Mouse (Mus musculus) kidney, embryonic 15.5 days (tissue): ENCODE measurements around the gene Palm2. TPM values are rescaled to one million over a fixed set of nuclear protein-coding genes. Genes with fewer than 3 reads are reported as not detected.

Experiments used
- ATAC-seq: fragments of 200-750 bp; cut with Nextera tagmentation; replicated peaks from 2 replicates; pipeline ENCODE4 v1.8.0; 2017; ENCODE audit warnings: moderate TSS enrichment; ENCODE audit not compliant: low FRiP score
- H3K27ac ChIP-seq: fragments of 300-500 bp; sonication (generic); 2 replicates; pipeline ENCODE4 v1.5.1; 2015; ENCODE audit warnings: mild to moderate bottlenecking, inconsistent platforms
- H3K27me3 ChIP-seq: fragments of 300-500 bp; sonication (generic); 2 replicates; pipeline ENCODE4 v1.6.1; 2015; ENCODE audit warnings: inconsistent platforms
- H3K36me3 ChIP-seq: fragments of 300-500 bp; sonication (generic); 2 replicates; pipeline ENCODE4 v1.6.1; 2015; ENCODE audit warnings: inconsistent platforms
- H3K4me1 ChIP-seq: fragments of 300-500 bp; sonication (generic); 2 replicates; pipeline ENCODE4 v1.6.1; 2015; ENCODE audit warnings: inconsistent platforms
- H3K4me2 ChIP-seq: fragments of 300-500 bp; sonication (generic); 2 replicates; pipeline ENCODE4 v1.6.1; 2015; ENCODE audit warnings: moderate library complexity, mild to moderate bottlenecking, inconsistent platforms
- H3K4me3 ChIP-seq: fragments of 300-500 bp; sonication (generic); replicated peaks from 2 replicates; pipeline ENCODE4 v1.5.1; 2015; ENCODE audit warnings: mild to moderate bottlenecking, inconsistent platforms
- H3K9ac ChIP-seq: fragments of 300-500 bp; sonication (generic); 2 replicates; pipeline ENCODE4 v1.6.1; 2015; ENCODE audit warnings: mild to moderate bottlenecking, inconsistent platforms
- H3K9me3 ChIP-seq: fragments of 300-500 bp; sonication (generic); replicated peaks from 2 replicates; pipeline ENCODE4 v1.6.1; 2016; ENCODE audit warnings: inconsistent platforms
- WGBS: fragments of 180-500 bp; shearing (Covaris S2); methylation state at CpG from one replicate; pipeline ENCODE4 v1.1.7; 2015; ENCODE audit warnings: mixed read lengths; 5-methylcytosine and 5-hydroxymethylcytosine counted together
- polyA plus RNA-seq: library from polyadenylated mRNA; unstranded; fragments of >200 nt; fragmentation: Nextera tagmentation; extraction: Ambion mirVana; gene quantifications from 2 replicates; pipeline ENCODE4 v1.2.1, GENCODE M21; 2015

The Palm2 gene
- polyA plus RNA-seq, 1 experiment from 2014 or later, result 1.9 TPM

DNA sequence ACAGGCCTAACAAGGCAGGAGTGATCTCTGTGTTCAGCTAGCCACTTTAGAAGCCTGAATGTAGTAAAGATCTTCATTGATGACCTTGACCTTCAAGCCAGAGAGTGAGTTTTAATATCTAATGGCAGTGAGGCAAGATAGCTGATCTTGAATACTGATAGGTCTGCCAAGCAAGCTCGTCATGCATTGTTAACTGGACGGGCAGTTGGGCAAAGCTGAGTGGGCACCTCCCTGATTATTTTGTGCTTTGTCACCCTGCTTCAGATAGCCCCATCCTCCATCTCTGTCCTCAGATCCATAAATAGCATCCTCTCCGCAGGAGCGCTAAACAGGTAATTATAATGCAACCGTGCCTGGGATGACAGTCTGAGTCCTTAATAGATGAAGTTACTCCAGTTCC, 198.3 kb downstream of the Palm2 start:
- ATAC-seq, result no peak
- H3K36me3 ChIP-seq, result no peaks in the 10 kb centered on the region
- no peak overlapping the region for H3K27ac ChIP-seq
- no peak overlapping the region for H3K4me2 ChIP-seq
- 69% methylated on average over 5 of the region's 5 CpGs for WGBS
- H3K4me1 ChIP-seq, result peaks cover 4% of the 10 kb centered on the region; the same call in 1 of the 2 replicates
- no peaks in the 10 kb centered on the region for H3K9me3 ChIP-seq
- H3K27me3 ChIP-seq, result no peaks in the 10 kb centered on the region; the same call in 1 of the 2 replicates
- H3K4me3 ChIP-seq, result no peak overlapping the region
- no peak overlapping the region for H3K9ac ChIP-seq

DNA sequence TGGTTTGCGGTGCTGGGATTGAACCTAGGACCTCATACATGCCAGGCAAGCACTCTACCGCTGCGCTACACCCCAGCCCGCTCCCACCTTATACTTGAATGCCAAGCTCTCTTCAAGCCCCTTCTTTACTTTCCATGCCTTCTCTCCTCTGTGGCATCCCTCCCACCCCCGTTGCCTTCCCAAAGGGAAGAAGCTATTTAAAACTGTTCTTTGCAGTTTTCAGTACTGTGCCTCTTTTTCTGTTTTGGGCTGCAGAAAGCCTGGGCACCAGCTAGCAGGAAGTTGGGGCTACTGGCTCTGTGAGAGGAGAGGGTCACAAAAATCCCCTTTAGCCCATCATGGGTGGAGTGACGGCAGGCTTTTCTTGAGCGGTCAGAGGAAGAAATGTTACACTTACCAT, 199.0 kb downstream of the Palm2 start:
- no peak for ATAC-seq
- no peak overlapping the region for H3K27ac ChIP-seq
- no peak overlapping the region for H3K9ac ChIP-seq
- no peaks in the 10 kb centered on the region for H3K36me3 ChIP-seq
- no peaks in the 10 kb centered on the region for H3K9me3 ChIP-seq
- WGBS, result 92% methylated on average over 7 of the region's 7 CpGs
- H3K4me3 ChIP-seq, result no peak overlapping the region
- H3K4me2 ChIP-seq, result no peak overlapping the region
- H3K4me1 ChIP-seq, result peaks cover 10% of the 10 kb centered on the region
- H3K27me3 ChIP-seq, result no peaks in the 10 kb centered on the region; the same call in 1 of the 2 replicates

DNA sequence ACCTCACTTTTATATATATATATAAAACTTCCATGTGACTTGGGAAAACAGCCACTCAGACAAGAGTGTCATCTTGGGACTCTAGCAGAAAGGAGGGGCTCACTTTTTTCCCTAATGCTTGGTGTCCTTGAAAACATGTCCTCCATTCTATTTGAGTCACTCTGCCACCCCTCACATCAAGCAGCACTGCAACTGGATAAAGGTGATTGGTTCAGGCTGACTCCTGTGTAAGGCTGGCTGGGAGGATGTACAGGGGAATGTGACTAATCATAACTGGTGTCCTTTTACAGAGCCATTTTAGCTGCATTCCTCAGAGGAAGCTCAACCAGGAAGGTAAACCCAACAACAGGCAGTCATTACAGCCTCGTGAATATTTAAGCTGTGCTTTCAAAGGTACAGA, 200.9 kb downstream of the Palm2 start:
- H3K36me3 ChIP-seq, result no peaks in the 10 kb centered on the region
- H3K4me3 ChIP-seq, result no peak overlapping the region
- peaks cover 12% of the 10 kb centered on the region for H3K4me1 ChIP-seq
- H3K9ac ChIP-seq, result no peak overlapping the region
- no peak overlapping the region for H3K4me2 ChIP-seq
- H3K27me3 ChIP-seq, result no peaks in the 10 kb centered on the region; the same call in 1 of the 2 replicates
- ATAC-seq, result no peak
- WGBS, result 60% methylated on average over 1 of the region's 1 CpGs
- no peak overlapping the region for H3K27ac ChIP-seq
- no peaks in the 10 kb centered on the region for H3K9me3 ChIP-seq

DNA sequence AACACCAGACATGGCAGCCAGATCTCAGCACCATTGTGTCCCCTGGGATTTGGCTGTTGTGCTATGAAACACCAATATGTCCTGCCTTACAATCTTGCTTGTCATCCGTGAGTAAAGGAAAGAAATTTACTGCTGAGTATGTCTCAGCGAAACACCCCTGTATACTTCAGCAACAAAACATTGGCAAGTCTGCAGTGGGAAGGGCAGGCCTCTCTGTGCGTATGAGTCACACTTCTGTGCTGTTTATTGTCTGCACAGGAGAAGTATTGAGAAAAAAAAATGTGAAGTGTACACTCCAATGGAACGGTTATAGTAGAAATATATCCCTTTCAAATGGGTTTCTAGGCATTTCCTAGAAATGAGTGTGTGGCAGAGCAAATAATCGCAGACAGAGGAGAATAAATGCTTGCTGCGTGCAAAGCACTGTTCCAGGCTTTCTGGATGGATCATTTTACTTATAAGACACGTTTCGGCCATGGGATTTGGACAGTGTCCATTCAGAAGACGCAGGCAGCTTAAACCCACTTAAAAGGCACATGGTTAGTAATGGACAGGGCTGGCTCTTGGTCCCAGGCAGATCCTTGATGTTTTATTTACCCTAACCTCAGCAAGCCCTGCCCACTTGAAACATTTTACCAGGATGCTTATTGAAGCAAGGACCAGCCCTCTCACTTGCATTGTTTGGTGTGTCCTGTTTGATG, 202.9 kb downstream of the Palm2 start:
- no peaks in the 10 kb centered on the region for H3K36me3 ChIP-seq
- peaks cover 12% of the 10 kb centered on the region for H3K4me1 ChIP-seq
- 75% methylated on average over 9 of the region's 9 CpGs for WGBS
- H3K4me2 ChIP-seq, result no peak overlapping the region
- no peaks in the 10 kb centered on the region for H3K9me3 ChIP-seq
- no peaks in the 10 kb centered on the region; the same call in 1 of the 2 replicates for H3K27me3 ChIP-seq
- H3K27ac ChIP-seq, result no peak overlapping the region
- H3K4me3 ChIP-seq, result no peak overlapping the region
- no peak overlapping the region for H3K9ac ChIP-seq
- no peak for ATAC-seq

- Histone ChIP-seq H3K36me3 (no peaks in the 10 kb centered on the region), H3K27me3 (no peaks in the 10 kb centered on the region; the same call in 1 of the 2 replicates), H3K4me1 (peaks cover 12% of the 10 kb centered on the region), H3K27ac (no peak overlapping the region), H3K4me2 (peak overlapping the region; percentile 63), H3K4me3 (peak overlapping the region; percentile 26), H3K9me3 (no peaks in the 10 kb centered on the region), H3K9ac (no peak overlapping the region)
- peak; percentile 56; the same call in 1 of the 2 replicates for ATAC-seq
- 28% methylated on average over 24 of the region's 24 CpGs for WGBS
These were observed 203.8 kb downstream of the Palm2 start for GRCm38 (mm10) chr4:57637636-57638386.

GRCm38 (mm10) chr4:57638941-57639340, 204.9 kb downstream of the Palm2 start:
- H3K27me3 ChIP-seq, result no peaks in the 10 kb centered on the region; the same call in 1 of the 2 replicates
- 85% methylated on average over 9 of the region's 9 CpGs for WGBS
- no peak overlapping the region for H3K27ac ChIP-seq
- no peak overlapping the region for H3K4me2 ChIP-seq
- H3K9ac ChIP-seq, result no peak overlapping the region
- H3K4me1 ChIP-seq, result peaks cover 12% of the 10 kb centered on the region
- H3K36me3 ChIP-seq, result no peaks in the 10 kb centered on the region
- ATAC-seq, result no peak
- H3K9me3 ChIP-seq, result no peaks in the 10 kb centered on the region
- no peak overlapping the region for H3K4me3 ChIP-seq

DNA sequence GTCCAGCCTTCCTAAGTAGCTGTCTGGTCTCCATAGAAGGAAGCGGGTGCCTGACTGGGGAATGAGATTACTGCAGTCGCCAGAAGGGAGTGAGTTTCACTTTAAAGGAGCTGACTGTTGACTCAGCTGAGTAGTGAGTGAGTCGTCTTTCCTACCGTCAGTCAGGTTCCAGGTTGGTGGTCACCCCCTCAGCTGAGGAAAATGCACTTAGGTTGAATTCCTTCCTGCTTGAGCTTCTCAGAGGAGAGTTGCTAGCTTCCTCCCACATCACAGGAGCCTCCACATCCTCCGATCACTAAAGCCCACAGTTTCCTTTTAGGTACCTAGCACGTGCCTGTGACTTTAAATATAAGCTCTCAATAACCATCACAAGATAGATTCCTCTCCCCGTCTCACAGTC, 206.2 kb downstream of the Palm2 start:
- H3K4me3 ChIP-seq, result no peak overlapping the region
- H3K27ac ChIP-seq, result no peak overlapping the region
- no peak for ATAC-seq
- no peaks in the 10 kb centered on the region for H3K9me3 ChIP-seq
- H3K9ac ChIP-seq, result no peak overlapping the region
- no peaks in the 10 kb centered on the region; the same call in 1 of the 2 replicates for H3K27me3 ChIP-seq
- peak overlapping the region; percentile 19; the same call in 1 of the 2 replicates for H3K4me2 ChIP-seq
- no peaks in the 10 kb centered on the region for H3K36me3 ChIP-seq
- 27% methylated on average over 7 of the region's 7 CpGs for WGBS
- H3K4me1 ChIP-seq, result peaks cover 12% of the 10 kb centered on the region

GRCm38 (mm10) chr4:57640971-57641370, 206.9 kb downstream of the Palm2 start:
- H3K4me1 ChIP-seq, result peaks cover 12% of the 10 kb centered on the region
- no peaks in the 10 kb centered on the region for H3K9me3 ChIP-seq
- H3K27me3 ChIP-seq, result no peaks in the 10 kb centered on the region; the same call in 1 of the 2 replicates
- no peak overlapping the region for H3K4me2 ChIP-seq
- WGBS, result 86% methylated on average over 3 of the region's 3 CpGs
- ATAC-seq, result no peak
- no peak overlapping the region for H3K27ac ChIP-seq
- H3K9ac ChIP-seq, result no peak overlapping the region
- no peak overlapping the region for H3K4me3 ChIP-seq
- H3K36me3 ChIP-seq, result no peaks in the 10 kb centered on the region

DNA sequence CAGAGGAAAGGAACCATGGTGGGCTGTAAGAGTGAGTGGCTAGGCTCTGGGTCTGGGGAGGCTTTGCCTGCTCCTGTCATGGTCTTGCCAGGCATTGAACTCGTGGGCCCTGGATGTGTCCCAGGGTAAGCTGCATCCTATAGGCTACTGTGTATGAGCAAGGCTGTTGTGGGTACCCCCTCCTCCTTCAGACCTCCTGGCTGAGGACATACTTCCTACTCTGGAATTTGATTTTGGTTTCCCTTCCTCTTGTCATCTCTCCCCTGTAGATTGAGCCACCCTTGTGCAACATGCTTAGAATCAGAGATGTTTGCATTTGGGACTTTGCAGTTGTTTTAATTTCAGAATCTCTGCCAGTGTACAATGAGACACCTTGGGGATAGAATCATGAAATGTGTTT, 216.9 kb downstream of the Palm2 start:
- Histone ChIP-seq H3K4me2 (no peak overlapping the region), H3K36me3 (no peaks in the 10 kb centered on the region)
- WGBS, result 76% methylated on average over 1 of the region's 1 CpGs

GRCm38 (mm10) chr4:57651547-57651946, 217.5 kb downstream of the Palm2 start:
- Histone ChIP-seq H3K9ac (no peak overlapping the region), H3K27ac (no peak overlapping the region), H3K4me1 (no peaks in the 10 kb centered on the region), H3K4me2 (no peak overlapping the region), H3K4me3 (no peak overlapping the region), H3K27me3 (no peaks in the 10 kb centered on the region), H3K9me3 (no peaks in the 10 kb centered on the region), H3K36me3 (no peaks in the 10 kb centered on the region)
- no peak for ATAC-seq
- 89% methylated on average over 8 of the region's 8 CpGs for WGBS

More for the DNA sequence above, 216.9 kb downstream of the Palm2 start:
- Histone ChIP-seq H3K27me3 (no peaks in the 10 kb centered on the region), H3K27ac (no peak overlapping the region), H3K9me3 (no peaks in the 10 kb centered on the region), H3K4me1 (no peaks in the 10 kb centered on the region), H3K4me3 (no peak overlapping the region), H3K9ac (no peak overlapping the region)
- no peak for ATAC-seq

DNA sequence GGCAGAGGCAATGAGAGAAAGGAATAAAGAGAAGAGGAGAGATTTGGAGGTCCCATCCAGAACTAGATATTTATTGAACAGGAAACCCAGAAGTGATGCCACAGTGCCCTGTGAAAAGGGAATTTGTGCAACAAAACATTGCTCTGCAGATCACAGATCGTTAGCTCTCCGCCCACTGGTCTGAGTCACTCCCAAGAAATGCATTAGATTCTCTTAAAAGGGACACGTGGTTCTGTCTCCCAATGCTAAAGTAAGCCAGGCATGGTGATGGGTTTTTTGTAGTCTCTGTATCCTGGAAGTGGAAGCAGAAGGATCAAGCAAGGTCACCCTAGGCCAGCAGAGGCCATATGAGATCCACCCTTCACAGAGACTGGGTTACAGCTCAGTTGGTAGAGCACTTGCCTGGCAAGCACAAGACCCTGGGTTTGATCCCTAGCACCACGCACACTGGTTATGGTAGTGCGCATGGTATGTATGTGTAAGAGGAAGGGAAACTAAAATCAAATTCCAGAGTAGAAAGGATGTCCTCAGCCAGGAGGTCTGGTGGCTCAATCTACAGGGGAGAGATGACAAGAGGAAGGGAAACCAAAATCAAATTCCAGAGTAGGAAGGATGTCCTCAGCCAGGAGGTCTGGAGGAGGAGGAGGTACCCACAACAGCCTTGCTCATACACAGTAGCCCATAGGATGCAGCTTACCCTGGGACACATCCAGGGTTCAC, 218.3 kb downstream of the Palm2 start:
- H3K4me3 ChIP-seq, result no peak overlapping the region
- H3K4me2 ChIP-seq, result no peak overlapping the region
- H3K27ac ChIP-seq, result no peak overlapping the region
- 67% methylated on average over 5 of the region's 5 CpGs for WGBS
- no peaks in the 10 kb centered on the region for H3K36me3 ChIP-seq
- no peak for ATAC-seq
- no peak overlapping the region for H3K9ac ChIP-seq
- H3K9me3 ChIP-seq, result no peaks in the 10 kb centered on the region
- no peaks in the 10 kb centered on the region for H3K4me1 ChIP-seq
- H3K27me3 ChIP-seq, result no peaks in the 10 kb centered on the region

GRCm38 (mm10) chr4:57655966-57656365, 221.9 kb downstream of the Palm2 start:
- H3K9me3 ChIP-seq, result no peaks in the 10 kb centered on the region
- ATAC-seq, result no peak
- H3K4me2 ChIP-seq, result no peak overlapping the region
- H3K4me1 ChIP-seq, result 0 out of 2 replicates have a peak, but pooled peaks cover 5% of the 10 kb centered on the region
- no peak overlapping the region for H3K27ac ChIP-seq
- H3K36me3 ChIP-seq, result no peaks in the 10 kb centered on the region
- no peak overlapping the region for H3K4me3 ChIP-seq
- no peak overlapping the region for H3K9ac ChIP-seq
- 85% methylated on average over 1 of the region's 1 CpGs for WGBS
- no peaks in the 10 kb centered on the region for H3K27me3 ChIP-seq
